Mouse (Mus musculus): Measurements from ENCODE around the gene Hspb8.

DNA sequence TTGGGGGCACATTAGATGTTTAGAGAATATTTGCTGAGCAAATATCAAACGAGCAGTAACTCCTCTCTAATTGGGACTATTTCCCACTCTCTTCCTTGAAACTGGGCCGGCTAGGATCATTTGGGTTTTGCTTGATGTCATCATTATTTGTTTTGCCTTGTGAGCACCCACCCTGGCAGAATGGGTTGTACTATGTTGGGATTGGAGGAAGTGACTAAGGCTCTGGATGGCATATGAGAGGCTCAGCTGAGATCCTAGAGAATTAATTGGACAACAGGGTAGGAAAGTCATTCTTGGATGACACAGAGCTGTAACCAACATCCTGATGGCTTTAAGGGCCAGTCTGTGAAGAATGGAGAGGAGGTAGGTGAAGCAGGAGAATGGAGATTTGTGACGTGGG is 16.2 kb downstream of the Hspb8 start:
- TF ChIP-seq CTCF (conservative IDR thresholded peaks at IDR 0.05; ENCODE audit: insufficient read depth, insufficient read length, low read depth, low read length) (no peak), POLR2A (IDR thresholded peaks at IDR 0.05; ENCODE audit: low read depth, low read length) (no peak)
